Comparison of ENCODE assay signal across 8 mouse cellular contexts in the genomic region with DNA sequence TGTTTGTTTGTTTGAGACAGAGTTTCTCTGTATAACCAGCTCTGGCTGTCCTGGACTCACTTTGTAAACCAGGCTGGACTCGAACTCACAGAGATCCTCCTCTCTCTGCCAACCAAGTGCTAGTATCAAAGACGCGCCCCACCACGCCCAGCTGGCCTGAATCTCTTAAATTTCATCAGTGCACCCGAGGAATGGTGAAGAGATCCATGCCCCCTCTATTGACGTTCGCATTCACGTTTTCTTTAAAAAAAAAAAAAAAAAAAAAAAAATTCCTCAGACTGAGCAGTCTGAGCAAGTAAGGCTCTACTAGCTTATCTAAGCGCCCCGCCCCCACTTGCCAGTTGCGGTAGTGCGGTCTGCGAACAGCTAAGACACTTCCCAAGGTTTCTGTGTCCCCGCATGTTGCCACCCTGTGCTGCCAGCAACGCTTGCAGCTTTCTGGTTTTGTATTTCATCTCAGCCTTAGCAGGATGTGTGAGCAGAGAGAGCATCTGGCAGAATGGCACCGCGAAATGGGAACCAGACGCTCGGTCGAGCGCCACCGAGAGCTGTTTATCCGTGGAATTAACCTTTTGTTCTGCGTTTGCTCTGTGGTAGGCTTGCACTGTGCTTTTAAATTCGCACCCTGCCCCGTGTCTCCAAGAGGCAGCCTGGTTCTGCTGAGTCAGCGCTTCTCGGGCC.
DNase-seq lines count a peak whose midpoint lies in the region; ATAC-seq and TF ChIP-seq lines count a peak whose summit lies in the region.

No protein-coding gene starts in this region.

- H3K4me2 ChIP-seq in hindbrain, postnatal 0 days (ENCODE audit: low read depth, low read length), result peak overlapping the region; percentile 45

- H3K9me3 ChIP-seq in hindbrain, postnatal 0 days (ENCODE audit: low read length), result no peaks in the 10 kb centered on the region
- no peaks in the 10 kb centered on the region for H3K9me3 ChIP-seq in megakaryocyte, embryonic 14.5 days

- WGBS in hindbrain, postnatal 0 days, result 8% methylated on average over 28 of the region's 28 CpGs

- no peak for ATAC-seq in cerebellum, adult (ENCODE audit: insufficient number of reproducible peaks, low FRiP score, low TSS enrichment)
- peak; percentile 42; the same call in 1 of the 2 replicates for ATAC-seq in hindbrain, postnatal 0 days

- H3K27ac ChIP-seq in brown adipose tissue, adult 24 weeks (replicated peaks; ENCODE audit: low read depth, low read length), result no peak overlapping the region
- H3K27ac ChIP-seq in hindbrain, postnatal 0 days, result no peak overlapping the region

- H3K36me3 ChIP-seq in hindbrain, postnatal 0 days (ENCODE audit: insufficient read depth, low read length), result no peaks in the 10 kb centered on the region
- H3K36me3 ChIP-seq in megakaryocyte, embryonic 14.5 days (replicated peaks; ENCODE audit: low read length), result no peaks in the 10 kb centered on the region

- H3K4me1 ChIP-seq in brown adipose tissue, adult 24 weeks (ENCODE audit: control insufficient read depth, insufficient read depth, insufficient read length, low read length), result no peaks in the 10 kb centered on the region; the same call in 1 of the 2 replicates
- no peaks in the 10 kb centered on the region; the same call in 1 of the 2 replicates for H3K4me1 ChIP-seq in hindbrain, postnatal 0 days (ENCODE audit: insufficient read depth, low read length)
- H3K4me1 ChIP-seq in megakaryocyte, embryonic 14.5 days, result peaks cover 67% of the 10 kb centered on the region

- peak overlapping the region; percentile 41 for H3K4me3 ChIP-seq in brown adipose tissue, adult 24 weeks (ENCODE audit: insufficient read depth, low read depth, low read length)
- peak overlapping the region; percentile 4; the same call in 1 of the 2 replicates for H3K4me3 ChIP-seq in hindbrain, postnatal 0 days (ENCODE audit: low read length)
- peak overlapping the region; percentile 84 for H3K4me3 ChIP-seq in megakaryocyte, embryonic 14.5 days (replicated peaks)

- 0 out of 2 replicates have a peak, but pooled peaks cover 3% of the 10 kb centered on the region for H3K27me3 ChIP-seq in hindbrain, postnatal 0 days (ENCODE audit: insufficient read depth, low read length)
- no peaks in the 10 kb centered on the region for H3K27me3 ChIP-seq in megakaryocyte, embryonic 14.5 days (replicated peaks)

- DNase-seq in cerebellum, postnatal 10 days, result peak; percentile 75 to 76
- DNase-seq in frontal cortex, postnatal 14 days (ENCODE audit: low spot score in 2 of 2), result peak; percentile 64 to 73
- peak; percentile 74 for DNase-seq in hindbrain, postnatal 0 days (ENCODE audit: low spot score)
- DNase-seq in left cerebral cortex, adult 8-10 months (ENCODE audit: low spot score in 2 of 2), result peak; percentile 51 to 84
- peak; percentile 52 for DNase-seq in skeletal muscle tissue, adult 2 months (ENCODE audit: low read depth, low spot score)

- no peak for TF ChIP-seq CTCF in hindbrain, postnatal 0 days (IDR thresholded peaks at IDR 0.05; ENCODE audit: low read depth)

- no peak overlapping the region for H3K9ac ChIP-seq in hindbrain, postnatal 0 days (replicated peaks; ENCODE audit: low read length)

Comparison
In these comparisons a context has a peak if more than half of its experiments do, and no peak if none do; other contexts are left out.
1. H3K4me3 ChIP-seq: peak in every context shown above with its lines; median percentile 84 in megakaryocyte, embryonic 14.5 days; 41 in brown adipose tissue, adult 24 weeks; 4 in hindbrain, postnatal 0 days.